Mouse (Mus musculus): Measurements from ENCODE around the gene Dock6. TPM values are rescaled to one million over a fixed set of nuclear protein-coding genes. Genes with fewer than 3 reads are reported as not detected.

Gene Dock6
- polyA plus RNA-seq, 1 experiment from 2014 or later, result 13.5 TPM

DNA sequence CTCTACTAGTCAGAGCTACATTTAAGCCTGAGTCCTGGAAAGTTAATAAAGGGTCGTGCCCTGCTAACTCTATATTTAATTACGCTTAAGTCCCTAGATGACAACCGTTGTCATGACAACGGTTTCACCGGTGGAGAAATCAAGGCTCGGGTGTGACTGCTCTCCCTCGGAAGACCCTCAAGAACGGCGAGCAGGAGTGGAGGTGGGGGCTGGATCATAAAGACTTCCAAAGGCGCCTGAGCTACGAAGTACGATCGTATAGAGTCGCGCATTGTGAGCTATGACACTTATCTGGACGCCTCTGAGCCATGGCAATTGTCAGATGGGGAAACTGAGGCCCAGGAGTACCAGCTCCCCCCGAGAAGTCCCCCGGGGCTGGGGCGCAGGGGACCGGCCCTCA is 92.7 kb downstream of the Dock6 start:
- under 1% methylated on average over 20 of the region's 20 CpGs for WGBS
- Histone ChIP-seq H3K9me3 (ENCODE audit: control insufficient read depth, low read length) (no peaks in the 10 kb centered on the region), H3K4me3 (ENCODE audit: low read depth, low read length) (peak overlapping the region; percentile 78), H3K4me2 (replicated peaks; ENCODE audit: low read depth) (peak overlapping the region; percentile 96), H3K9ac (ENCODE audit: low read length) (peak overlapping the region; percentile 69), H3K36me3 (ENCODE audit: control insufficient read depth, insufficient read depth, low read length) (no peaks in the 10 kb centered on the region), H3K4me1 (replicated peaks; ENCODE audit: control insufficient read depth, insufficient read depth) (no peaks in the 10 kb centered on the region), H3K27ac (replicated peaks) (no peak overlapping the region), H3K27me3 (ENCODE audit: control insufficient read depth, insufficient read depth, low read length) (no peaks in the 10 kb centered on the region)
- DNase-seq (ENCODE audit: low spot score), result no peak
- TF ChIP-seq CTCF (IDR thresholded peaks at IDR 0.05; ENCODE audit: low read depth) (no peak), EP300 (optimal IDR thresholded peaks at IDR 0.05) (no peak)
- ATAC-seq (ENCODE audit: low FRiP score, low TSS enrichment), result no peak

DNA sequence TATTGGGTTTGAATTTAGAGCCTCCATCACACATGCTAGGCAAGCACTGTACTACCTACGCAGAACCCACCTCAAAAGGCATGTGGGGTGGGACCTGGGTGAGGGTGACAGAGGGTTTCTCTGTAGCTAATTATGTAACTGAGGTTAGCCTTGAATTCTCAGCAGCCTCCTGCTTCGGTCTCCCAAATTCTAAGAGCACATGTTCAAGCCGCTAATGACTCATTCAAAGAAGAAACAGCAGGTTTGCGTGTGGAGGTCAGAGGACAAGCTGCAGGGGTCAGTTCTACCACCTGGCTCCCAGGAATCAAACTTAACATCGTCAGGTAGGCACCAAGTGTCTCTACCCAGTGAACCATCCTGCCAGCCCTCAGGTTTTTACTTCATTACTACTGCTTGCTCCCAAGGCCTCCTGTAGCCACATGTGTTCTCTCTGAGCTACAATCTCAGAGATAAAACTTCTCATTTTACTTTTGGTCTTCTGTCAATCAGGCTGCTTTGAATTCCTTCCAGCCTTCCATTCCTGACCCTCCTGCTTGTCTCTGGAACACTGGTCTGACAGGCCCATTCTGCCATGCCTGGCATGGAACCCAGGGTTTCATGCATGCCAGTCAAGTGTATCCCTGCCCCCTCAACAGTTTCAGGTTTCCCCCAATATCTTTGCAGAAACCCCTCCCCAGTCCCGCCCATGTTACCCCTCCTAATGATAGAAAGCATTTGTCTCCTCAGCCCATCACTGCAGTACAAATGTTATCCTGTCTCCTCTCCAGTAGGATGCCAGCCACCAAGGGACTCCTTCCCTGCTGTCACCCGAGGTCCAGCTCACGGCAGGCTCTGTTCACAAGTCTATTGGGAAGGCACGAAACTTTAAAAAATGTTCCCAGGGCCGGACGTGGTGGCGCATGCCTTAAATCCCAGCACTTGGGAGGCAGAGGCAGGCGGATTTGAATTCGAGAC is 93.6 kb downstream of the Dock6 start:
- Histone ChIP-seq H3K27ac (replicated peaks) (no peak overlapping the region), H3K4me2 (replicated peaks; ENCODE audit: low read depth) (peak overlapping the region; percentile 96), H3K36me3 (ENCODE audit: control insufficient read depth, insufficient read depth, low read length) (no peaks in the 10 kb centered on the region), H3K4me1 (replicated peaks; ENCODE audit: control insufficient read depth, insufficient read depth) (no peaks in the 10 kb centered on the region; the same call in 1 of the 2 replicates), H3K27me3 (ENCODE audit: control insufficient read depth, insufficient read depth, low read length) (no peaks in the 10 kb centered on the region), H3K9ac (ENCODE audit: low read length) (peak overlapping the region; percentile 27; the same call in 1 of the 2 replicates), H3K4me3 (ENCODE audit: low read depth, low read length) (peak overlapping the region; percentile 78), H3K9me3 (ENCODE audit: control insufficient read depth, low read length) (no peaks in the 10 kb centered on the region)
- 57% methylated on average over 14 of the region's 14 CpGs for WGBS
- TF ChIP-seq CTCF (IDR thresholded peaks at IDR 0.05; ENCODE audit: low read depth) (no peak), EP300 (optimal IDR thresholded peaks at IDR 0.05) (no peak)
- ATAC-seq (ENCODE audit: low FRiP score, low TSS enrichment) (no peak), DNase-seq (ENCODE audit: low spot score) (no peak)

DNA sequence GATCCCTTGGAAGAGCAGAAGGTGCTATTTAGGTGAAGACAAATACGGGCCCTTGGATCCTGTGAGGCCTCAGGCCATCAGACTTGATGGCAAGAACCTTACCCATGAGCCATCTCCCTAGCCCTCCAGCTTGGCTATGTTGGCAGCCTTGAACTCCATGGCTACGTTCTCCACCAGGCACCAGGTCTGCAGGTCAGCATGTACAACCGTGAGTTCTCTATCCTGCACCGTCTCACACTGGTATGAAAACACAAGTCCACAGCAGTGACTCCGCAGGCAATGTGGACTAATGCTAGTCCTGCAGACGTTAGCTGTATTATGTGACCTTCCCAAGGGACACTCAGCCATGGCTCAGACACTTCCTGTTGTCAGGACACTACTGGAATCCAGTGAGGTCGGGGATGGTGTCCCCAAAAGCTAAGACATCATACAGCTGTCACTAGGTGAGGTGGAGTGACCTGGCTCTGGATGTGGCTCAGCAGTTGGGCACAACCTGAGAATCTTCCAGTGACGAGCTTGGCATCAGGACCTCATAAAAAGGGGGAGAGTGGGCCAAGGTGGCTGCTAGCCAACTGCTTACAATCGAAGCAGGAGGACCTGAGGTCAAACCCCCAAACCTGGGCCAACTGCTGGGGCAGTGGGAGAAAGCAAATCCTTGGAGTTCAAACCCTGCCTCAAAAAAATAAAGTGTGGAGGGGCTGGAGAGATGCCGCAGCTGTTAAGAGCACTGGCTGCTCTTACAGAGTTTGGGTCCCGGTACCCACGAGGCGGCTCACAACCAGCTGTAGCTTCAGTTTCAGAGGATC is 97.7 kb downstream of the Dock6 start:
- DNase-seq (ENCODE audit: low spot score) (no peak), ATAC-seq (ENCODE audit: low FRiP score, low TSS enrichment) (no peak)
- Histone ChIP-seq H3K9me3 (ENCODE audit: control insufficient read depth, low read length) (no peaks in the 10 kb centered on the region), H3K27me3 (ENCODE audit: control insufficient read depth, insufficient read depth, low read length) (no peaks in the 10 kb centered on the region), H3K27ac (replicated peaks) (peak overlapping the region; percentile 36), H3K4me3 (ENCODE audit: low read depth, low read length) (no peak overlapping the region), H3K4me2 (replicated peaks; ENCODE audit: low read depth) (no peak overlapping the region), H3K36me3 (ENCODE audit: control insufficient read depth, insufficient read depth, low read length) (no peaks in the 10 kb centered on the region), H3K4me1 (replicated peaks; ENCODE audit: control insufficient read depth, insufficient read depth) (peaks cover 3% of the 10 kb centered on the region; the same call in 1 of the 2 replicates), H3K9ac (ENCODE audit: low read length) (no peak overlapping the region)
- TF ChIP-seq CTCF (IDR thresholded peaks at IDR 0.05; ENCODE audit: low read depth), result no peak
- no peak for TF ChIP-seq EP300 (optimal IDR thresholded peaks at IDR 0.05)
- WGBS, result 68% methylated on average over 13 of the region's 13 CpGs

DNA sequence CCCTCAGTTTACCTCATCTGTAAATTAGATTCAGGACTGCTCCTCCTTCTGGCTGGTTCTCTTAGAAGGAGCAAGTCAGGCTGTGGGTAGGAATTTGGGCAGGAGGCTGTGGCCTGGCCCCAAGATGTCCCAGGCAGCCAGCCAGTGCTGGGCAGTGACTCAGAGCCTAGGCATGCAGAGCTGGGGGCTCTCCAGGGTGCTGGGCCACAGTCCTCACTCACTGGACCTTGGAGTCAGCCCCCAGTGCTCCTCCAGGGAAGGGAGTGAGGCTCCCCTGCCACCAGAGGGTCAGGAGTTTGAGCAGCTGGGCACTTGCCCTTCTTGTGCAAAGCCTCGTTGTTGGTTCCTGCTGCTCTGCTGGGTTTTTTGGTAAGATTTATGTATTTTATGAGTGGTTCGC is 98.4 kb downstream of the Dock6 start:
- TF ChIP-seq EP300 (optimal IDR thresholded peaks at IDR 0.05), result no peak
- no peak for TF ChIP-seq CTCF (IDR thresholded peaks at IDR 0.05; ENCODE audit: low read depth)
- 44% methylated on average over 2 of the region's 2 CpGs for WGBS
- peaks cover 5% of the 10 kb centered on the region; the same call in 1 of the 2 replicates for H3K36me3 ChIP-seq (ENCODE audit: control insufficient read depth, insufficient read depth, low read length)
- H3K27ac ChIP-seq (replicated peaks), result peak overlapping the region; percentile 35
- no peaks in the 10 kb centered on the region for H3K9me3 ChIP-seq (ENCODE audit: control insufficient read depth, low read length)
- DNase-seq (ENCODE audit: low spot score), result peak; percentile 66
- H3K4me2 ChIP-seq (replicated peaks; ENCODE audit: low read depth), result no peak overlapping the region
- H3K9ac ChIP-seq (ENCODE audit: low read length), result no peak overlapping the region
- H3K4me1 ChIP-seq (replicated peaks; ENCODE audit: control insufficient read depth, insufficient read depth), result peaks cover 3% of the 10 kb centered on the region; the same call in 1 of the 2 replicates
- no peaks in the 10 kb centered on the region for H3K27me3 ChIP-seq (ENCODE audit: control insufficient read depth, insufficient read depth, low read length)
- H3K4me3 ChIP-seq (ENCODE audit: low read depth, low read length), result no peak overlapping the region
- ATAC-seq (ENCODE audit: low FRiP score, low TSS enrichment), result peak; percentile 63; the same call in 1 of the 2 replicates

DNA sequence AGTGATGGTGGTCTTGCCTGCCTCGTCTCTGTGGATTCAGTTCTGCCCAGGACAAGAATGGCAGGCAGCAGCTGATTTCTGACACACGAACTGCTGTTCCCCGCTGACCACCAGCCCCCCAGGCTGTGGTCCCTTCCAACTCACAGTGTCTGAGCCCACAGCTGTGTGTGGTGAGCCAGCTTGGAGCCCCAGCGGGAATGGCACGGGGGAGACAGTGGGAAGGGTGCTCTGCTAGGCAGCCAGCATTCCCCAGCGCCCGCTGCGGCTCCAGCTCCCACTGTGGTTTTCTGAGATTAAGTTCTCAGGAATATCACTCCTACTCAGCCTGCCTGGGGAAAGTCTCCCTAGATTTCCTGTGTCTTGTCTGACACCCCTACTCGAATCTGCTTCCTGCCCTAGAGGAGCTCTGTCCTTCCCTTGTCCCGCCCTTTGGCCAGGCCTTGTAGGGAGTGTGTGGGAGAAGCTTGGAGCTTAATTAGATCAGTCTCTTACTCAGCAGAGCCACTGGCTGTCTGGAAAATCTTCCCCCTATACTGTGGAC is 100.1 kb downstream of the Dock6 start:
- H3K4me3 ChIP-seq (ENCODE audit: low read depth, low read length), result no peak overlapping the region
- H3K9me3 ChIP-seq (ENCODE audit: control insufficient read depth, low read length), result no peaks in the 10 kb centered on the region
- H3K9ac ChIP-seq (ENCODE audit: low read length), result peak overlapping the region; percentile 13; the same call in 1 of the 2 replicates
- peak; percentile 16; the same call in 1 of the 2 replicates for ATAC-seq (ENCODE audit: low FRiP score, low TSS enrichment)
- H3K27ac ChIP-seq (replicated peaks), result peak overlapping the region; percentile 81
- peaks cover 3% of the 10 kb centered on the region; the same call in 1 of the 2 replicates for H3K4me1 ChIP-seq (replicated peaks; ENCODE audit: control insufficient read depth, insufficient read depth)
- peak; percentile 51 for DNase-seq (ENCODE audit: low spot score)
- peaks cover 14% of the 10 kb centered on the region for H3K36me3 ChIP-seq (ENCODE audit: control insufficient read depth, insufficient read depth, low read length)
- WGBS, result 41% methylated on average over 10 of the region's 10 CpGs
- H3K4me2 ChIP-seq (replicated peaks; ENCODE audit: low read depth), result no peak overlapping the region
- H3K27me3 ChIP-seq (ENCODE audit: control insufficient read depth, insufficient read depth, low read length), result no peaks in the 10 kb centered on the region
- TF ChIP-seq CTCF (IDR thresholded peaks at IDR 0.05; ENCODE audit: low read depth) (no peak), EP300 (optimal IDR thresholded peaks at IDR 0.05) (no peak)

All from stomach, postnatal 0 days (tissue).